Mouse (Mus musculus) frontal cortex, postnatal 25 days (tissue): Measurements from ENCODE around the gene Gm47985.
"Not testable (repeated sequence)": the region's sequence is repeated elsewhere in the genome, so short reads cannot be mapped to it uniquely, and the experiment has no call there.

Source experiments
- DNase-seq, 2 experiments: peaks; one replicate each; pipeline ENCODE4 v3.0.0; 2022; ENCODE audit warnings: low spot score in 2 of 2

Gm47985 gene

GRCm38 (mm10) chr1:151177030-151177936 lies 5.1 kb upstream of the Gm47985 start:
- no peak for DNase-seq

- no peak for DNase-seq
Observed at GRCm38 (mm10) chr1:151177937-151178271, 4.4 kb upstream of the Gm47985 start.

- DNase-seq, result no peak
Observed at GRCm38 (mm10) chr1:151178505-151179083, 3.7 kb upstream of the Gm47985 start.

- no peak for DNase-seq
Observed at GRCm38 (mm10) chr1:151180167-151180566, 2.2 kb upstream of the Gm47985 start.

GRCm38 (mm10) chr1:151186186-151186585 lies 3.8 kb downstream of the Gm47985 start:
- not testable (repeated sequence) for DNase-seq

GRCm38 (mm10) chr1:151186879-151187424 lies 4.6 kb downstream of the Gm47985 start:
- not testable (repeated sequence) for DNase-seq

- no peak for DNase-seq
Observed at GRCm38 (mm10) chr1:151188469-151188868, 6.1 kb downstream of the Gm47985 start.

GRCm38 (mm10) chr1:151192075-151192474 lies 9.7 kb downstream of the Gm47985 start, which contains the start of gene Gm8947:
Gm8947 (plus strand) TSS chr1:151192376.
- DNase-seq, result not testable (repeated sequence)

- DNase-seq, result not testable (repeated sequence)
Observed at GRCm38 (mm10) chr1:151192739-151193138, 10.4 kb downstream of the Gm47985 start.

GRCm38 (mm10) chr1:151195986-151196385 lies 13.6 kb downstream of the Gm47985 start:
- DNase-seq, result not testable (repeated sequence)

- DNase-seq, result not testable (repeated sequence)
Observed at GRCm38 (mm10) chr1:151196690-151197089, 14.4 kb downstream of the Gm47985 start.

- not testable (repeated sequence) for DNase-seq
Observed at GRCm38 (mm10) chr1:151198120-151198519, 15.8 kb downstream of the Gm47985 start, which contains the start of gene Gm47995. Gm47995 (plus strand) TSS chr1:151198448.

GRCm38 (mm10) chr1:151200620-151201019 lies 18.3 kb downstream of the Gm47985 start:
- not testable (repeated sequence) for DNase-seq

- DNase-seq, result not testable (repeated sequence)
Observed at GRCm38 (mm10) chr1:151202771-151203170, 20.4 kb downstream of the Gm47985 start.

GRCm38 (mm10) chr1:151203818-151204217 lies 21.5 kb downstream of the Gm47985 start, which contains the start of gene 3110040M04Rik:
3110040M04Rik (plus strand) TSS chr1:151204121.
- not testable (repeated sequence) for DNase-seq

GRCm38 (mm10) chr1:151208493-151208892 lies 26.2 kb downstream of the Gm47985 start:
- not testable (repeated sequence) for DNase-seq

GRCm38 (mm10) chr1:151208944-151209343 lies 26.6 kb downstream of the Gm47985 start:
- DNase-seq, result not testable (repeated sequence)

GRCm38 (mm10) chr1:151209824-151210355 lies 27.6 kb downstream of the Gm47985 start, which contains the start of gene Gm47996:
Gm47996 (plus strand) TSS chr1:151210131.
- DNase-seq, result not testable (repeated sequence)

GRCm38 (mm10) chr1:151211666-151212065 lies 29.3 kb downstream of the Gm47985 start:
- DNase-seq, result not testable (repeated sequence)

GRCm38 (mm10) chr1:151214862-151215261 lies 32.5 kb downstream of the Gm47985 start:
- DNase-seq, result no peak

GRCm38 (mm10) chr1:151215985-151216384 lies 33.6 kb downstream of the Gm47985 start:
- DNase-seq, result no peak

- no peak for DNase-seq
Observed at GRCm38 (mm10) chr1:151216417-151216816, 34.1 kb downstream of the Gm47985 start.
